Mouse (Mus musculus) hindbrain, embryonic 16.5 days (tissue): ENCODE data around the gene Ifitm6. TPM values are rescaled to one million over a fixed set of nuclear protein-coding genes. Genes with fewer than 3 reads are reported as not detected.
"Not testable (repeated sequence)": the region's sequence is repeated elsewhere in the genome, so short reads cannot be mapped to it uniquely, and the experiment has no call there.

Experiments used
- ATAC-seq: fragments of 200-750 bp; cut with Nextera tagmentation; 2 replicates; pipeline ENCODE4 v1.8.0; 2017; ENCODE audit warnings: moderate TSS enrichment, moderate library complexity
- H3K27ac ChIP-seq: fragments of 300-500 bp; sonication (generic); 2 replicates; pipeline ENCODE4 v1.5.1; 2014; ENCODE audit warnings: low read depth, mild to moderate bottlenecking, control low read depth, low read length, moderate library complexity
- H3K27me3 ChIP-seq: fragments of 300-500 bp; sonication (generic); replicated peaks from 2 replicates; pipeline ENCODE4 v1.6.1; 2014; ENCODE audit warnings: low read length; ENCODE audit not compliant: control insufficient read depth, insufficient read depth
- H3K36me3 ChIP-seq: fragments of 300-500 bp; sonication (generic); 2 replicates; pipeline ENCODE4 v1.6.1; 2014; ENCODE audit warnings: mild to moderate bottlenecking, low read length, moderate library complexity, mixed read lengths; ENCODE audit not compliant: control insufficient read depth, insufficient read depth
- H3K4me1 ChIP-seq: fragments of 300-500 bp; sonication (generic); 2 replicates; pipeline ENCODE4 v1.6.1; 2014; ENCODE audit warnings: low read depth, low read length; ENCODE audit not compliant: control insufficient read depth, insufficient read depth
- H3K4me2 ChIP-seq: fragments of 300-500 bp; sonication (generic); 2 replicates; pipeline ENCODE4 v1.6.1; 2014; ENCODE audit warnings: mild to moderate bottlenecking, low read length, control low read depth, moderate library complexity
- H3K4me3 ChIP-seq: fragments of 300-500 bp; sonication (generic); 2 replicates; pipeline ENCODE4 v1.5.1; 2014; ENCODE audit warnings: mild to moderate bottlenecking, low read length, control low read depth, moderate library complexity
- H3K9ac ChIP-seq: fragments of 300-500 bp; sonication (generic); 2 replicates; pipeline ENCODE4 v1.6.1; 2014; ENCODE audit warnings: low read depth, mild to moderate bottlenecking, control low read depth, low read length, moderate library complexity
- H3K9me3 ChIP-seq: fragments of 300-500 bp; sonication (generic); 2 replicates; pipeline ENCODE4 v1.6.1; 2014; ENCODE audit warnings: mild to moderate bottlenecking, low read length, moderate library complexity; ENCODE audit not compliant: control insufficient read depth
- WGBS: fragments of 180-500 bp; shearing (Covaris S2); extraction: QIAGEN DNeasy Blood & Tissue Kit; methylation state at CpG from one replicate; pipeline ENCODE4 v1.1.7; 2014; 5-methylcytosine and 5-hydroxymethylcytosine counted together
- polyA plus RNA-seq: library from polyadenylated mRNA; unstranded; fragments of >200 nt; fragmentation: Nextera tagmentation; extraction: Ambion mirVana; gene quantifications from 2 replicates; pipeline ENCODE4 v1.2.1, GENCODE M21; 2015

Ifitm6 gene
- polyA plus RNA-seq, 1 experiment from 2014 or later, result 0.83 TPM

DNA sequence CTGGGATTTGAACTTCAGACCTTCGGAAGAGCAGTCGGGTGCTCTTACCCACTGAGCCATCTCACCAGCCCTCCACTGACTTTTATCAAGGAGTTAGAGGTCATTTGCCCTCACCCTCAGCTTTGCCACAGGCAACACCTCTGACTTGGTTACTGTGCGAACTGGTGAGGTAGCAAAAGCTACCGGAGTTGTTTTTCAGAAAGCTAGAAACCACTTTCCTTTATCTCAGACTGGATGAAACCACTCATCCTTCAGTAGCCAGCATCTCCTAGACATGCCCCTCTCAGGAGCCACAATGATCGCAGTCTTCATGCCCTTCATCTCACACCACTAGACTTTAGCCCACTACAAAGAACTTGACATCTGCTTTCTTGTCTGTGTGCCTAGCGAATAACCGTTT is 34.8 kb downstream of the Ifitm6 start:
- Histone ChIP-seq H3K4me1 (no peaks in the 10 kb centered on the region), H3K36me3 (no peaks in the 10 kb centered on the region), H3K4me3 (no peak overlapping the region), H3K27ac (no peak overlapping the region), H3K9ac (no peak overlapping the region), H3K4me2 (no peak overlapping the region), H3K27me3 (no peaks in the 10 kb centered on the region), H3K9me3 (no peaks in the 10 kb centered on the region)
- no peak for ATAC-seq
- 94% methylated on average over 7 of the region's 7 CpGs for WGBS

DNA sequence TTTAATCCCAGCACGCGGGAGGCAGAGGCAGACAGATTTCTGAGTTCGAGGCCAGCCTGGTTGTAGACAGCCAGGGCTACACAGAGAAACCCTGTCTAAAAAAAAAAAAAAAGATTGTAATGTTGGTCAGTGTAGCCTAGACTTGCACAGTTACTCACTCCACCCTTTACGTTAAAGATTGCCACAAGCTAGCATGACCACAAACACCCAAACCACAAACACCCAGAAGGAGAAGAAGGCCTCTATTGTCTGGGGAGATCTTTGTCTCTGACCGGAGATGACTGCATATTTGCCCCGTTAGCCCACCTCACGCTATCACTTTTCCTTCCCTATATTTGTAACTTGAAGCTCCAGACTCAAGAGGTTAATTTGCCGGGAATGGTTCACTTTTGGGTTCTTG is 36.0 kb downstream of the Ifitm6 start:
- WGBS, result 97% methylated on average over 8 of the region's 8 CpGs
- no peaks in the 10 kb centered on the region for H3K4me1 ChIP-seq
- no peaks in the 10 kb centered on the region for H3K27me3 ChIP-seq
- H3K9ac ChIP-seq, result no peak overlapping the region
- no peaks in the 10 kb centered on the region for H3K9me3 ChIP-seq
- H3K27ac ChIP-seq, result no peak overlapping the region
- no peaks in the 10 kb centered on the region for H3K36me3 ChIP-seq
- ATAC-seq, result no peak
- no peak overlapping the region for H3K4me3 ChIP-seq
- no peak overlapping the region for H3K4me2 ChIP-seq

DNA sequence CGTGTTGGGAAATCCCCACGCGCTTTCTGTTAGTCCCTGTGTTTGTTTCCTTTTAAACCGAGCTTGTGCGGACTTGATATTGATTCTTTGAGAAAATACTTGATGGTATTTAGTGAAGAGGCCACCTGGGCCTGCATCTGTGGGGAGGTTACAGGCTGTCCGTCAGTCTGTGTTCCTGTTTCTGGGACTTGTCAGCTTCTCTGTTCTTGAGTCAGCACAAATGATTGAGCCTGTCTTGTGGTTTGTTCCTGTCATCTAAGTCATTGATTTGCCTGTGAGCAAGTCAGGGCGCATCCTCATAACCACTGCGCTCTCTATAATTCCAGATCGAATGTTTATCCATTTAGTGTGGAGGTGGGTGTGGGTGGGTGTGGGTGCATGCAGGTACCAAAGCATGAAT is 41.0 kb downstream of the Ifitm6 start:
- not testable (repeated sequence) for H3K9me3 ChIP-seq, H3K9ac ChIP-seq, H3K36me3 ChIP-seq, H3K4me3 ChIP-seq, H3K4me1 ChIP-seq, H3K4me2 ChIP-seq, H3K27me3 ChIP-seq, ATAC-seq, H3K27ac ChIP-seq
- 90% methylated on average over 9 of the region's 9 CpGs for WGBS

DNA sequence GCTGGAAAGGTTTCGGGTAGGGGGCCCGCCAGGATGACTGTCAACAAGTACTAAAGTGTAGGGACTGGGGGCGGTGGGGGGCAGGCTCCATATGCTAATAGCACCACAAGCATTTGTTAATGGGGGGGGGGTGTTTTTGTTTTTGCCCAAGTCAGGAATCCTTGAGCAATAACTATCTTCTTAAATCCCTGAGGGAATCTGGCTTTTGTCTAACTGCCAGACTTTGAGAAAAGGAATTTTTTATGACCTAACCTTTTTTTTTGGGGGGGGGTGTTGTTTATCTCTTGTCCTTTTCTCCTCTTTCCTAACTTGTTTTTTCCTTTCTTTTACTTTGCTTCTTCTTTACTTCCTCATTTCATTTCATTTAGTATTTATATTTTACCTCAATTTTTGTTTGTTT is 42.3 kb downstream of the Ifitm6 start:
- H3K27ac ChIP-seq, result no peak overlapping the region
- no peak overlapping the region for H3K4me2 ChIP-seq
- no peaks in the 10 kb centered on the region for H3K36me3 ChIP-seq
- no peaks in the 10 kb centered on the region for H3K4me1 ChIP-seq
- no peak overlapping the region for H3K4me3 ChIP-seq
- ATAC-seq, result no peak
- H3K9ac ChIP-seq, result no peak overlapping the region
- 28% methylated on average over 3 of the region's 3 CpGs for WGBS
- H3K27me3 ChIP-seq, result no peaks in the 10 kb centered on the region
- no peaks in the 10 kb centered on the region for H3K9me3 ChIP-seq

DNA sequence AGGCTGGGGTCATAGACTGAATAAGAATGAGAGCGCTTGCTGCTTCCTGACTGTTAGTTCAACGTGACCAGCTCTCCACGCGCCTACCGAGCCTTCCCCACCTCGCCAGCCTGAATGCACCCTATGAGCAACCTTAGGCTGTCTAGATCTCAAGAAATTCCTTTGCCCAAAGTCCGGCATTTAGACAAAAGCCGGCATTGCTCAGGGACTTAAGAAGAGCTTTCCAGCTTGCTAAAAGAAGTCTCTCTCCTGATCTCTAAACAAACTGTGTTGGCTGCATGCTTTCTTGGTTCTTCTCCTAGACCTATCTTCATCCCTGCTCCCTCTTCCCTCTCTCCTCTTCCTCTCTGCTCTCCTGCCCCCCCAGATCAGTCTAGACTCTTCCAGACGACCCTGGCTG is 42.8 kb downstream of the Ifitm6 start:
- no peak overlapping the region for H3K9ac ChIP-seq
- no peak overlapping the region for H3K4me2 ChIP-seq
- H3K9me3 ChIP-seq, result no peaks in the 10 kb centered on the region
- no peak for ATAC-seq
- no peaks in the 10 kb centered on the region for H3K36me3 ChIP-seq
- WGBS, result 21% methylated on average over 9 of the region's 9 CpGs
- H3K27ac ChIP-seq, result no peak overlapping the region
- no peaks in the 10 kb centered on the region for H3K27me3 ChIP-seq
- no peak overlapping the region for H3K4me3 ChIP-seq
- H3K4me1 ChIP-seq, result no peaks in the 10 kb centered on the region

DNA sequence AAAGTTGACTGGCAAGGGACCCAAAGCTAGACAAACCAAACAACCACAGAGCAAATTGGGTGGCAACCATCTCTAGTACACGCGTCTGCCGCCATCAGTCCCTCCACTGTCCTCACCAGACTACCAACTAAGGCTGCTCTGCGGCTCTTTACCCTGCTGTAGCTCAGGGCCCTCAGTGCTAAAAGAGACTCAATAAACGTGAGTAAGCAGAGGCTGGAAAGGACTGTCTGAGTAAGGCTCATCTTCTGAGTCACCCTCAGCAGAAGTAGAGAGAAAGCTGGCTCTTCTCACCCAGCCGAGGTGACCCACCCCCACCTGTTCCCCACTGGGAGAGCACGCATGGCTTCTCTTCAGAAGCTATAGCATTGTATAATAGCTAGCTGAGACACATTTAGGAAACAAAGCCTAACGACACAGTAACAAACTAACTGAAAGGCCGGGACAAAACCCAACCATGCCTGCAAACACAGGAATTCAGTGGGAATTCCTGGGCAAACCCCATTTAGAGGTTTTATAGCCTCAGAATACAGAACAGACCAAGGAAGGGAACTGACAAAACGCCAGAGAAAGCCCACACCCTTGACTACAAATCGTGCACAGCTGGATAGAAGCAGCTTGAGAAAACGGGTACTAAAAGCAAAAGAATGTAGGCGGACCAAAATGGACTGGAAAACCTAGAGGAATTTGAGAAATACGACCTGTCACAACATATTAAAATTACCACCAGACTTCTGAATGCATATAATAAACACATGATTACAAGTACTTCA is 44.1 kb downstream of the Ifitm6 start:
- WGBS, result 21% methylated on average over 14 of the region's 14 CpGs
- H3K27me3 ChIP-seq, result no peaks in the 10 kb centered on the region
- no peak overlapping the region for H3K27ac ChIP-seq
- H3K4me1 ChIP-seq, result no peaks in the 10 kb centered on the region
- H3K4me3 ChIP-seq, result no peak overlapping the region
- H3K9ac ChIP-seq, result no peak overlapping the region
- H3K4me2 ChIP-seq, result no peak overlapping the region
- H3K9me3 ChIP-seq, result no peaks in the 10 kb centered on the region
- no peaks in the 10 kb centered on the region for H3K36me3 ChIP-seq
- ATAC-seq, result no peak

DNA sequence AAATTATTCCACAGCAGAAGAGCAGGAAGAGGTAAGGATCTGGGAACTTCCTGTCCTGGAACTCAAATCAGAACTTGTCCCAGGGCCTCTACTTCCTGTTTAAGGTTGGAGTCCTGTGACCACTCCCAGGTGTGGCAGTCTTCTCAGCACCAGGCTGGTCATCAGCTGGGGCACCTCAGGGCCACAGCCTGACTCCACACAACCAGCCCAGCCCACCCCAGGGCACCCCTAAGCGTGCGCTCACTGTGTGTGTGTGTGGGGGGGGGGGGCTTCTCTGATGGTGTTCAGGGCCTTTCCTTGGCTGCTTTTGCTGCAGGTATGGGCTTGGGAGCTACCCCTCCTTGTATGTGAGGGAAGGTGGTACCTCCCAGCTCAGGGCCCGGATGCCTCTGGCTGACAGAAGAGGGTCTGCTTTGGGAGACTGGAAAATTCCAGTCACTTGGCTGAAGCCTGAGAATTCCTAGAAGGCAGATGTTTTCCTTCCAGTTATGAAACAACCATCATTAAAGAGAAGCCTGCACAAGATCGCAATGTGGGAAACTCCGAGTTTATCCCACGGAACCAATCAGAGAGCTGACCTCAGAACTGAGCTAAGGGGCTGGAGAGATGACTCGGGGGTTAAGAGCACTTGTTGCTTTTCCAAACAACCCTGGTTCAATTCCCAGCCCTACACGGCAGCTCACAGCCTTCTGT is 46.1 kb downstream of the Ifitm6 start:
- Histone ChIP-seq H3K9ac (no peak overlapping the region), H3K27me3 (no peaks in the 10 kb centered on the region), H3K4me1 (no peaks in the 10 kb centered on the region), H3K27ac (no peak overlapping the region), H3K36me3 (no peaks in the 10 kb centered on the region), H3K4me2 (no peak overlapping the region), H3K4me3 (no peak overlapping the region), H3K9me3 (no peaks in the 10 kb centered on the region)
- whole genome bisulfite sequencing, result 87% methylated on average over 8 of the region's 8 CpGs
- no peak for ATAC-seq

DNA sequence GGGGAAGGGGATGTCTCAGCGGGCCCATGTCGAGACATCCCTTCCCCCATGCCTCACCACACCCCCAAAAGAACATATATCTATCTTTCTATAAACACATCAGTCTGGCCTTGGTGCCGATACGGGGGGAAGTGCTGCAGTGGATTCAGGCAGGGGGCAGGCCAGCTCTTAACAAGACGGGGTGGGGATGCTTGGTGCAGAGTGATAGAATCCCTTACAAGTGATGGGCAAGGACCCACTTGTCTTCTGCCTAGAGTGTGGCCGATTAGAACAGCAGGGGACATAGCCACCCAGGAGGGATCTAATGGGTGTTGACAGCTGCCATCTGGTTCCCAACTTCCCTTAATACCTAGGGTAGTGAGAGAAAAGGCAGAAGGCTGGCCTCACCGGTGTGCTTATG is 46.8 kb downstream of the Ifitm6 start:
- H3K4me2 ChIP-seq, result no peak overlapping the region
- H3K9ac ChIP-seq, result no peak overlapping the region
- H3K27ac ChIP-seq, result no peak overlapping the region
- no peak overlapping the region for H3K4me3 ChIP-seq
- no peaks in the 10 kb centered on the region for H3K36me3 ChIP-seq
- no peaks in the 10 kb centered on the region for H3K27me3 ChIP-seq
- 56% methylated on average over 7 of the region's 7 CpGs for WGBS
- H3K4me1 ChIP-seq, result no peaks in the 10 kb centered on the region
- ATAC-seq, result no peak
- no peaks in the 10 kb centered on the region for H3K9me3 ChIP-seq

DNA sequence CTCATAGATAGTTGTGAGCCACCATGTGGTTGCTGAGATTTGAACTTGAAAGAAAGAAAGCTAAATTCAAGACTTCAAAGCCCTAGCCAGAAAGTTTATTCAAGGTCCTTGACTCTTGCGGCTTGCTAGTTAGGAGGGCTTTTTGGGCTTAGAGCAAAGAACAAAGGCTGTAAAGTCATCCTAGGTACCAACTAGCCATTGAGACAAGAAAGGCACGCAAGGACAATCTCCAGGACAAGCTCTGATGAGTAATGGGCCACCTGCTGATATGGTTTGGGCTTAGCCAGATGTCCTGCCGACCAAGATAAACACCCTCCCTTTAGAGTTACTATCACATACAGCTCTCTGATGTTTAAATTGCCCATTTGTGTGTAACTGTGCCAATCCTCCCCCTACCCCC is 49.0 kb downstream of the Ifitm6 start:
- H3K9ac ChIP-seq, ATAC-seq, H3K27me3 ChIP-seq, H3K36me3 ChIP-seq, H3K27ac ChIP-seq, H3K4me2 ChIP-seq, H3K4me3 ChIP-seq, H3K4me1 ChIP-seq, H3K9me3 ChIP-seq: not testable (repeated sequence)
- WGBS, result 27% methylated on average over 3 of the region's 3 CpGs
